Mouse (Mus musculus): ENCODE data around the gene Olfr776.
"Not testable (repeated sequence)": the region's sequence is repeated elsewhere in the genome, so short reads cannot be mapped to it uniquely, and the experiment has no call there.

Gene Olfr776

GRCm38 (mm10) chr10:129258827-129259226, at the start of gene Olfr776:
Olfr776 (plus strand) TSS chr10:129259127.
- DNase-seq = no peak

DNA sequence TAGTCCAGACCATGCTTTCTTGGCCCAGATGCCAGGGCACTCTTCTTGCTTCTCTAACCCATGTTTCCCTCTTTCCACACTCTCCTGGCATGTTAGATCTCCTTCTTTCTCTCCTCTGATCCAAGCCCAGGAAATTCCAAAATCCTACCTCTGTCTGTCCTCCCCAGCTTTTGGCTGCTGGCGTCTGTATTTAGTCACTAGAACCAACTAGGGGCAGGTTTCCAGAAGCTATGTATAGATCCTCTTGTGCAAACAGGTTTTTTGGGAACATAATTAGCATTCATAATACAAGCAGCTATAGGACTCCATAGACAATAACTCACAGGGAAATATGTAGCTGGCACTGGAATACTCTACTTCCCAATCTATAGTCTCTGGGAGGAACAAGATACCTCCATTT, 28.2 kb upstream of the Olfr776 start:
- no peak for DNase-seq

GRCm38 (mm10) chr10:129235904-129236303, 23.0 kb upstream of the Olfr776 start, which contains the start of gene Olfr774:
Olfr774 (plus strand) TSS chr10:129236204.
- no peak for DNase-seq

DNA sequence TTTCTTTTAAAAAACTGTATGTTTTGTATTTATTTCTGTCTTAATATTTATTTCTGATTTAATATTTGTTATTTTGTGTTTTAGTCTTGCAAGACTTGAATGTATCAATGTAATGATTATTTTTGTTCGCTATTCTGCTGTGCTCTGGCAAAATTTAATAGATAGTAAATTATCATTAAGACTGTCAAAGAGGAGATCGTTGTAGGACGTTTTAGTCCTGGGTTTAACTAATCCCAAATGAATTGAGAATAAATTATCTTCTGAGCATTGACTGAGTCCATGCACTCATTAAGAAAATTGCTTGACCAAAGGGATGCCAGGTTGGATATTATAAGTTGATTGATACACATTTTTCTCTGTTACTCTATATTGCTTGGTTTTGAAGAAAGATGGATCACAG, 10.8 kb upstream of the Olfr776 start, which contains the start of gene Olfr775:
Gene Olfr775, plus strand, starts transcription at position 301 of the 400 bp plus-strand sequence.
- no peak for DNase-seq

DNA sequence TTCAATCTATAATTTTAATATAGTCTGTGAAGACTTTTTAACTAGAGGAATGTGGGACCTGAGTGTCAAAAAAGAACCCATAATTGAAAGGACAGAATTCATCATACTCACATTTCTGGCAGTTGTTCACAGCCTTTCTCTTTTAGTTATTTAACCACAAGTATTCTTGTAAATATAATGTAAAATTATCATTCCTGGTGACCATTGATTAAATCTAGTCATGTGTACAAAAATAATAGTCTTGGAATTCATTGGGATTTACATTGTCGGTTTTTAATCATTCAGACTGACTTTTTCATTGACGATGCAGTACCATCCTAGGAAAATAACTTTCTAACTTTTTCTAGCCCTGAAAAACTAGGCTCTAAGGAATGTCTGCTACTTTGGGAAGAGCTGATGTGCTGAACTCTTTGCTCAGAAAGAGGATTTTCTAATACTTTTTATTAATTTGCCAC, 12.2 kb downstream of the Olfr776 start, which contains the start of gene Olfr777:
Gene Olfr777, minus strand, starts transcription at position 405 of the 455 bp plus-strand sequence.
- no peak for DNase-seq

- DNase-seq = not testable (repeated sequence)
These were observed 54.0 kb downstream of the Olfr776 start for GRCm38 (mm10) chr10:129312973-129313372.

DNA sequence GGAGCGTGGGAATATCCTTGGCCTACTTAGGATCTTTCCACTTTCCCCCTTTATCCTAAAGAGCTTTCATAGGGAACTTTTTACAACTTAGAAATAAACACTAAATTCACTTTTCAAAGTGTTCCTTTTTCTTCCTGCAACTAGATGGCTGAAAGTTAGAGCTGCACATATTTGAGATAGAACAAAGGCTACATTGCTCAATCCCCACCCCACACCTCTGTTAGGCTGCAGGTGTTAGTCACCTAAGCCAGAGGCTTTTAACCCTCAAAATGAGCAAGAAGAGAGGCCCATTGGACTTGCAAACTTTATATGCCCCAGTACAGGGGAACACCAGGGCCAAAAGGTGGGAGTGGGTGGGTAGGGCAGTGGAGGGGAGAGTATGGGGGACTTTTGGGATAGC, 54.6 kb downstream of the Olfr776 start:
- DNase-seq = not testable (repeated sequence)

Measured in embryo, embryonic 11 days (tissue).